Mouse (Mus musculus): Measurements from ENCODE around the gene Antxr2. TPM values are rescaled to one million over a fixed set of nuclear protein-coding genes. Genes with fewer than 3 reads are reported as not detected.

Antxr2 gene
- total and polyA plus RNA-seq, 3 experiments: 4.3 to 5.0 TPM; not detected in 1

- Histone ChIP-seq H3K9me3 (replicated peaks; ENCODE audit: insufficient read depth, low read length) (no peaks in the 10 kb centered on the region), H3K27me3 (ENCODE audit: control insufficient read depth in 1 of 2, insufficient read depth in 2 of 2, low read length in 2 of 2) (no peaks in the 10 kb centered on the region), H3K27ac (ENCODE audit: control insufficient read depth, low read depth, low read length) (no peak overlapping the region), H3K9ac (ENCODE audit: control insufficient read depth, low read depth, low read length, poor library complexity, severe bottlenecking) (no peak overlapping the region), H3K4me3 (ENCODE audit: control insufficient read depth in 1 of 2, insufficient read depth in 1 of 2, low read depth in 2 of 2, low read length in 2 of 2) (no peak overlapping the region), H3K36me3 (ENCODE audit: control insufficient read depth in 1 of 2, insufficient read depth in 2 of 2, low read length in 2 of 2) (no peaks in the 10 kb centered on the region), H3K79me2 (ENCODE audit: control insufficient read depth, insufficient read depth, low read length, poor library complexity) (no peaks in the 10 kb centered on the region), H3K4me1 (ENCODE audit: control insufficient read depth in 1 of 2, insufficient read depth in 2 of 2, low read length in 2 of 2) (no peaks in the 10 kb centered on the region)
- no peak for DNase-seq (ENCODE audit: low read depth, low spot score)
- TF ChIP-seq SIN3A (IDR thresholded peaks at IDR 0.05; ENCODE audit: low read length) (no peak), NRF1 (IDR thresholded peaks at IDR 0.05; ENCODE audit: insufficient read depth, low read depth, low read length, poor library complexity, severe bottlenecking) (no peak), TCF12 (IDR thresholded peaks at IDR 0.05; ENCODE audit: low read depth, low read length) (no peak), MYC (IDR thresholded peaks at IDR 0.05; ENCODE audit: low read depth, low read length) (no peak), UBTF (IDR thresholded peaks at IDR 0.05; ENCODE audit: borderline replicate concordance, insufficient read depth, low read depth, low read length) (no peak), TAL1 (IDR thresholded peaks at IDR 0.05; ENCODE audit: low read length) (no peak), HCFC1 (IDR thresholded peaks at IDR 0.05; ENCODE audit: low read depth, low read length) (no peak), CHD1 (IDR thresholded peaks at IDR 0.05; ENCODE audit: low read depth, low read length) (no peak), ZMIZ1 (IDR thresholded peaks at IDR 0.05; ENCODE audit: low read depth, low read length) (no peak), GATA1 (IDR thresholded peaks at IDR 0.05; ENCODE audit: low read depth, low read length) (no peak)
Observed at GRCm38 (mm10) chr5:97983375-97983774, 47.5 kb downstream of the Antxr2 start.

- DNase-seq (ENCODE audit: low read depth, low spot score): no peak
- H3K27ac ChIP-seq (ENCODE audit: control insufficient read depth, low read depth, low read length): no peak overlapping the region
- no peak for TF ChIP-seq HCFC1 (IDR thresholded peaks at IDR 0.05; ENCODE audit: low read depth, low read length)
- no peak for TF ChIP-seq MEF2A (IDR thresholded peaks at IDR 0.05; ENCODE audit: extremely low read depth, insufficient replicate concordance, low read depth, low read length, poor library complexity, severe bottlenecking)
- TF ChIP-seq POLR2AphosphoS5 (IDR thresholded peaks at IDR 0.05; ENCODE audit: borderline replicate concordance, low read depth, low read length): no peak
- no peak for TF ChIP-seq NELFE (IDR thresholded peaks at IDR 0.05; ENCODE audit: low read depth, low read length)
- TF ChIP-seq MAZ (IDR thresholded peaks at IDR 0.05; ENCODE audit: low read depth, low read length): no peak
- no peak for TF ChIP-seq MXI1 (IDR thresholded peaks at IDR 0.05; ENCODE audit: low read depth, low read length)
- TF ChIP-seq GABPA (IDR thresholded peaks at IDR 0.05; ENCODE audit: low read depth, low read length): no peak
- no peak for TF ChIP-seq TAL1 (IDR thresholded peaks at IDR 0.05; ENCODE audit: low read length)
- TF ChIP-seq MYC (IDR thresholded peaks at IDR 0.05; ENCODE audit: low read depth, low read length): no peak
- TF ChIP-seq RCOR1 (IDR thresholded peaks at IDR 0.05; ENCODE audit: low read depth, low read length): no peak
- no peak for TF ChIP-seq ETS1 (IDR thresholded peaks at IDR 0.05; ENCODE audit: low read depth, low read length)
- no peak for TF ChIP-seq CHD2 (IDR thresholded peaks at IDR 0.05; ENCODE audit: low read length)
- no peak for TF ChIP-seq ZNF384 (IDR thresholded peaks at IDR 0.05; ENCODE audit: low read depth, low read length)
- TF ChIP-seq GATA1 (IDR thresholded peaks at IDR 0.05; ENCODE audit: low read depth, low read length): no peak
- no peak for TF ChIP-seq NRF1 (IDR thresholded peaks at IDR 0.05; ENCODE audit: insufficient read depth, low read depth, low read length, poor library complexity, severe bottlenecking)
- TF ChIP-seq MAX (IDR thresholded peaks at IDR 0.05; ENCODE audit: low read length): no peak
- TF ChIP-seq ZMIZ1 (IDR thresholded peaks at IDR 0.05; ENCODE audit: low read depth, low read length): no peak
- H3K4me1 ChIP-seq (ENCODE audit: control insufficient read depth in 1 of 2, insufficient read depth in 2 of 2, low read length in 2 of 2): no peaks in the 10 kb centered on the region
- H3K27me3 ChIP-seq (ENCODE audit: control insufficient read depth in 1 of 2, insufficient read depth in 2 of 2, low read length in 2 of 2): no peaks in the 10 kb centered on the region
- no peaks in the 10 kb centered on the region; a peak in 1 of 4 replicates for H3K36me3 ChIP-seq (ENCODE audit: control insufficient read depth in 1 of 2, insufficient read depth in 2 of 2, low read length in 2 of 2)
- H3K9ac ChIP-seq (ENCODE audit: control insufficient read depth, low read depth, low read length, poor library complexity, severe bottlenecking): no peak overlapping the region
- H3K79me2 ChIP-seq (ENCODE audit: control insufficient read depth, insufficient read depth, low read length, poor library complexity): no peaks in the 10 kb centered on the region
- H3K9me3 ChIP-seq (replicated peaks; ENCODE audit: insufficient read depth, low read length): no peaks in the 10 kb centered on the region
- no peak overlapping the region for H3K4me3 ChIP-seq (ENCODE audit: control insufficient read depth in 1 of 2, insufficient read depth in 1 of 2, low read depth in 2 of 2, low read length in 2 of 2)
Observed at GRCm38 (mm10) chr5:97980472-97980871, 50.4 kb downstream of the Antxr2 start.
